Mouse (Mus musculus): ENCODE measurements around the gene Hyal4.

The Hyal4 gene

GRCm38 (mm10) chr6:24748029-24748428 lies at the start of gene Hyal4:
TSS of gene Hyal4 (plus strand) at chr6:24748329.
- DNase-seq (ENCODE audit: low read depth, low spot score) = no peak

GRCm38 (mm10) chr6:24707090-24707489 lies 41.0 kb upstream of the Hyal4 start:
- DNase-seq (ENCODE audit: low read depth, low spot score) = no peak

- DNase-seq (ENCODE audit: low read depth, low spot score) = no peak
Measured at GRCm38 (mm10) chr6:24707499-24707898, 40.6 kb upstream of the Hyal4 start.

GRCm38 (mm10) chr6:24721317-24722099 lies 26.6 kb upstream of the Hyal4 start:
- DNase-seq (ENCODE audit: low read depth, low spot score) = peak; percentile 54

GRCm38 (mm10) chr6:24728130-24728529 lies 20.0 kb upstream of the Hyal4 start:
- no peak for DNase-seq (ENCODE audit: low read depth, low spot score)

- no peak for DNase-seq (ENCODE audit: low read depth, low spot score)
Measured at GRCm38 (mm10) chr6:24732945-24733344, 15.2 kb upstream of the Hyal4 start, which contains the start of gene Hyal6. TSS of gene Hyal6 (plus strand) at chr6:24733245.

GRCm38 (mm10) chr6:24734565-24734964 lies 13.6 kb upstream of the Hyal4 start:
- DNase-seq (ENCODE audit: low read depth, low spot score) = no peak

GRCm38 (mm10) chr6:24759281-24759680 lies 11.2 kb downstream of the Hyal4 start:
- DNase-seq (ENCODE audit: low read depth, low spot score) = peak; percentile 18

- no peak for DNase-seq (ENCODE audit: low read depth, low spot score)
Measured at GRCm38 (mm10) chr6:24766261-24766660, 18.1 kb downstream of the Hyal4 start.

- DNase-seq (ENCODE audit: low read depth, low spot score) = no peak
Measured at GRCm38 (mm10) chr6:24779182-24779581, 31.1 kb downstream of the Hyal4 start.

- DNase-seq (ENCODE audit: low read depth, low spot score) = no peak
Measured at GRCm38 (mm10) chr6:24790888-24791287, 42.8 kb downstream of the Hyal4 start, which contains the start of gene Spam1. TSS of gene Spam1 (plus strand) at chr6:24791188.
